Mouse (Mus musculus) kidney, postnatal 0 days (tissue): ENCODE results near the gene Otop3. TPM values are rescaled to one million over a fixed set of nuclear protein-coding genes. Genes with fewer than 3 reads are reported as not detected.

Experiments
- ATAC-seq: fragments of 200-750 bp; cut with Nextera tagmentation; replicated peaks from 2 replicates; pipeline ENCODE4 v1.8.0; 2017; ENCODE audit warnings: low read depth, moderate number of reproducible peaks, moderate TSS enrichment, moderate library complexity; ENCODE audit not compliant: low FRiP score
- DNase-seq: peaks from one replicate; pipeline ENCODE4 v3.0.0-alpha.2; 2016; ENCODE audit warnings: low spot score
- H3K27ac ChIP-seq: fragments of 300-500 bp; sonication (generic); 2 replicates; pipeline ENCODE4 v1.5.1; 2014; ENCODE audit warnings: mild to moderate bottlenecking
- H3K27me3 ChIP-seq: fragments of 300-500 bp; sonication (generic); 2 replicates; pipeline ENCODE4 v1.6.1; 2014; ENCODE audit warnings: low read length, mixed read lengths; ENCODE audit not compliant: insufficient read depth
- H3K36me3 ChIP-seq: fragments of 300-500 bp; sonication (generic); 2 replicates; pipeline ENCODE4 v1.6.1; 2014; ENCODE audit warnings: low read length, mixed read lengths; ENCODE audit not compliant: insufficient read depth
- H3K4me1 ChIP-seq: fragments of 300-500 bp; sonication (generic); replicated peaks from 2 replicates; pipeline ENCODE4 v1.6.1; 2014; ENCODE audit warnings: antibody characterized with exemption, low read length, mixed read lengths; ENCODE audit not compliant: insufficient read depth
- H3K4me2 ChIP-seq: fragments of 300-500 bp; sonication (generic); 2 replicates; pipeline ENCODE4 v1.6.1; 2014; ENCODE audit warnings: mild to moderate bottlenecking, low read length, moderate library complexity, mixed read lengths
- H3K4me3 ChIP-seq: fragments of 300-500 bp; sonication (generic); replicated peaks from 2 replicates; pipeline ENCODE4 v1.5.1; 2014; ENCODE audit warnings: low read depth, low read length
- H3K9ac ChIP-seq: fragments of 300-500 bp; sonication (generic); 2 replicates; pipeline ENCODE4 v1.6.1; 2014; ENCODE audit warnings: low read depth, low read length
- H3K9me3 ChIP-seq: fragments of 300-500 bp; sonication (generic); replicated peaks from 2 replicates; pipeline ENCODE4 v1.6.1; 2016; ENCODE audit warnings: low read length, inconsistent platforms, mixed read lengths
- CTCF ChIP-seq: IDR thresholded peaks from 2 replicates; pipeline ENCODE4 v1.5.1; 2016; ENCODE audit warnings: antibody characterized with exemption, low read depth, mild to moderate bottlenecking, moderate library complexity
- WGBS: fragments of 180-500 bp; shearing (Covaris S2); extraction: QIAGEN DNeasy Blood & Tissue Kit; methylation state at CpG from one replicate; pipeline ENCODE4 v1.1.7; 2014; 5-methylcytosine and 5-hydroxymethylcytosine counted together
- polyA plus RNA-seq: library from polyadenylated mRNA; unstranded; fragments of >200 nt; fragmentation: Nextera tagmentation; extraction: Ambion mirVana; gene quantifications from 2 replicates; pipeline ENCODE4 v1.2.1, GENCODE M21; 2015

The Otop3 gene
- polyA plus RNA-seq, 1 experiment from 2014 or later = not detected

- H3K4me2 ChIP-seq = no peak overlapping the region
- ATAC-seq (no peak), DNase-seq (no peak)
- H3K9ac ChIP-seq = no peak overlapping the region
- peaks cover 62% of the 10 kb centered on the region for H3K27me3 ChIP-seq
- H3K4me3 ChIP-seq = no peak overlapping the region
- WGBS = 16% methylated on average over 32 of the region's 32 CpGs
- no peak for TF ChIP-seq CTCF
- H3K4me1 ChIP-seq = no peaks in the 10 kb centered on the region; the same call in 1 of the 2 replicates
- no peaks in the 10 kb centered on the region for H3K36me3 ChIP-seq
- H3K27ac ChIP-seq = no peak overlapping the region
- no peaks in the 10 kb centered on the region for H3K9me3 ChIP-seq
Measured at GRCm38 (mm10) chr11:115323354-115323753, 11.2 kb upstream of the Otop3 start.

GRCm38 (mm10) chr11:115326730-115327129 lies 7.8 kb upstream of the Otop3 start:
- 0 out of 2 replicates have a peak, but pooled peaks have one; percentile 19 for ATAC-seq
- H3K4me1 ChIP-seq = no peaks in the 10 kb centered on the region
- 47% methylated on average over 7 of the region's 7 CpGs for WGBS

GRCm38 (mm10) chr11:115329339-115329738 lies 5.2 kb upstream of the Otop3 start:
- ATAC-seq (no peak), DNase-seq (no peak)
- WGBS = 73% methylated on average over 15 of the region's 15 CpGs
- Histone ChIP-seq H3K27ac (no peak overlapping the region), H3K9me3 (no peaks in the 10 kb centered on the region), H3K4me1 (no peaks in the 10 kb centered on the region), H3K4me3 (no peak overlapping the region), H3K27me3 (peaks cover 11% of the 10 kb centered on the region; the same call in 1 of the 2 replicates), H3K9ac (no peak overlapping the region), H3K4me2 (no peak overlapping the region), H3K36me3 (no peaks in the 10 kb centered on the region)
- TF ChIP-seq CTCF = peak; percentile 15; the same call in 1 of the 2 replicates

More at GRCm38 (mm10) chr11:115326730-115327129, 7.8 kb upstream of the Otop3 start:
- no peaks in the 10 kb centered on the region for H3K9me3 ChIP-seq
- no peak overlapping the region for H3K27ac ChIP-seq
- no peak for TF ChIP-seq CTCF
- H3K9ac ChIP-seq = no peak overlapping the region
- H3K27me3 ChIP-seq = peaks cover 29% of the 10 kb centered on the region
- H3K4me2 ChIP-seq = no peak overlapping the region
- H3K4me3 ChIP-seq = no peak overlapping the region
- no peaks in the 10 kb centered on the region for H3K36me3 ChIP-seq
- DNase-seq = no peak

- DNase-seq (no peak), ATAC-seq (no peak)
- no peak for TF ChIP-seq CTCF
- Histone ChIP-seq H3K9ac (no peak overlapping the region), H3K9me3 (no peaks in the 10 kb centered on the region), H3K27ac (no peak overlapping the region), H3K36me3 (no peaks in the 10 kb centered on the region), H3K4me1 (no peaks in the 10 kb centered on the region), H3K4me3 (no peak overlapping the region), H3K27me3 (peaks cover 22% of the 10 kb centered on the region), H3K4me2 (no peak overlapping the region)
- WGBS = 59% methylated on average over 12 of the region's 12 CpGs
Measured at GRCm38 (mm10) chr11:115335223-115335622, 692 bp downstream of the Otop3 start.

- H3K27ac ChIP-seq = no peak overlapping the region
- no peaks in the 10 kb centered on the region for H3K4me1 ChIP-seq
- no peaks in the 10 kb centered on the region for H3K9me3 ChIP-seq
- 15% methylated on average over 6 of the region's 6 CpGs for WGBS
- peaks cover 22% of the 10 kb centered on the region for H3K27me3 ChIP-seq
- H3K4me2 ChIP-seq = no peak overlapping the region
- DNase-seq (peak; percentile 51), ATAC-seq (no peak)
- no peak overlapping the region for H3K9ac ChIP-seq
- H3K36me3 ChIP-seq = no peaks in the 10 kb centered on the region
- no peak overlapping the region for H3K4me3 ChIP-seq
- no peak for TF ChIP-seq CTCF
Measured at GRCm38 (mm10) chr11:115336115-115336514, 1.6 kb downstream of the Otop3 start.

- H3K4me3 ChIP-seq = no peak overlapping the region
- DNase-seq = no peak
- H3K27me3 ChIP-seq = peaks cover 19% of the 10 kb centered on the region
- no peaks in the 10 kb centered on the region for H3K9me3 ChIP-seq
- no peak overlapping the region for H3K27ac ChIP-seq
- H3K4me1 ChIP-seq = no peaks in the 10 kb centered on the region
- 64% methylated on average over 3 of the region's 3 CpGs for WGBS
- no peak overlapping the region for H3K4me2 ChIP-seq
- H3K9ac ChIP-seq = no peak overlapping the region
- no peaks in the 10 kb centered on the region for H3K36me3 ChIP-seq
- no peak for ATAC-seq
- TF ChIP-seq CTCF = no peak
Measured at GRCm38 (mm10) chr11:115337350-115337749, 2.8 kb downstream of the Otop3 start.

GRCm38 (mm10) chr11:115337826-115338225 lies 3.3 kb downstream of the Otop3 start:
- Histone ChIP-seq H3K4me2 (no peak overlapping the region), H3K27ac (no peak overlapping the region), H3K4me1 (no peaks in the 10 kb centered on the region), H3K27me3 (peaks cover 16% of the 10 kb centered on the region), H3K9ac (no peak overlapping the region), H3K9me3 (no peaks in the 10 kb centered on the region), H3K36me3 (no peaks in the 10 kb centered on the region), H3K4me3 (no peak overlapping the region)
- DNase-seq (no peak), ATAC-seq (no peak)
- WGBS = 69% methylated on average over 1 of the region's 1 CpGs
- no peak for TF ChIP-seq CTCF
